Mouse (Mus musculus): ENCODE measurements around the gene Tmem234.

- TF ChIP-seq CTCF (IDR thresholded peaks at IDR 0.05; ENCODE audit: low read depth, low read length) (no peak), POLR2A (IDR thresholded peaks at IDR 0.05; ENCODE audit: insufficient read depth, low read length) (no peak)
Measured at GRCm38 (mm10) chr4:129588865-129589264, 11.6 kb upstream of the Tmem234 start.
